Mouse (Mus musculus): Measurements from ENCODE around the gene Nxf1. TPM values are rescaled to one million over a fixed set of nuclear protein-coding genes. Genes with fewer than 3 reads are reported as not detected.

Nxf1 gene
- total RNA-seq (2014; rRNA removed) (47.7 and 51.3 TPM in 2 replicates), polyA plus RNA-seq (2015; fragmentation: Nextera tagmentation; extraction: Ambion mirVana) (88.3 and 89.5 TPM in 2 replicates)

DNA sequence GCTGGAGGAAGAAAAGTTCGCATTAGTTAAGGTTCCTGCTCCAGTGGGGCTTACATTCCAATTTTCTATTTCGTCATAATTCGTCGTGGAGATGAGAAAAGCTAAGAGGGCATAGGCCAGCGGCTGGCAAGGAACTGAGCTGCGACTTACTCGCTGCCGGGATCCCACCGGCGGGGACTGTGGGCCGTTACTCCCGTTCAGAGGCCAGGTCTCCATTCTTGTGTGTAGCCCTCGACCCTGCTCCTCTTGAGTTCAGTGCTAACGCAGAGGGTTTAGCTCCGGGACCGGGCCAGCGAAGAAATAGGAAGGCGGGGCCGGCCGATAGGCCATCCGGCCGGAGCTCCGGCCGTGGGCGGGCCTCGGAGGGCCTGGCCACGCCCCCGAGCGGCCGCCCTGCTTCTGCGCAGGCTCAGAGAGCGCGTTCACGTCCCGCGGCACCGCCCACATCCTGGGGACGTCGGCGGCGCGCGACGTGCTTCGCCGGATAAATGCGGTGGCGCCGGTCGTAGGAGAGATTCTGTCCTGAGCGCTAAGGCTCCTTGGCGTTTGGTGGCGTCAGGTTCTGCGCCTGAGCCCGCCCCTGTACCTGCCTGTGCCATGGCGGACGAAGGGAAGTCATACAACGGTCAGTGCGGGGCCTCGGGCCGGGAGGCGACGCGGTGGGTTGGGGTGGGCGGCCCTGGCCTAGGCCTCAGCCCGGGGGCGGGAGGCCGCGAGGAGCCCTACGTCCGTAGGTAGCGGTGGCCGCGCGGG, at the start of gene Nxf1:
TSS of gene Nxf1 (plus strand) at position 439 of the 753 bp plus-strand sequence.
- Histone ChIP-seq H3K9me3 (ENCODE audit: low read length) (no peaks in the 10 kb centered on the region), H3K4me2 (ENCODE audit: low read depth, low read length) (peak within 1 kb of the TSS; percentile 82), H3K4me3 (ENCODE audit: low read length) (peak within 1 kb of the TSS; percentile 97), H3K9ac (replicated peaks; ENCODE audit: low read length) (peak within 1 kb of the TSS; percentile 96), H3K27me3 (ENCODE audit: insufficient read depth, low read length) (no peaks in the 10 kb centered on the region), H3K36me3 (ENCODE audit: insufficient read depth, low read length) (peaks cover 16% of the 10 kb centered on the region), H3K4me1 (ENCODE audit: insufficient read depth, low read length) (peaks cover 17% of the 10 kb centered on the region; the same call in 1 of the 2 replicates), H3K27ac (peak within 1 kb of the TSS; percentile 90)
- peak; percentile 98 for DNase-seq (ENCODE audit: low spot score)
- peak; percentile 96 for ATAC-seq
- TF ChIP-seq CTCF (IDR thresholded peaks at IDR 0.05; ENCODE audit: low read depth) = no peak
- WGBS = under 1% methylated on average over 71 of the region's 75 CpGs

DNA sequence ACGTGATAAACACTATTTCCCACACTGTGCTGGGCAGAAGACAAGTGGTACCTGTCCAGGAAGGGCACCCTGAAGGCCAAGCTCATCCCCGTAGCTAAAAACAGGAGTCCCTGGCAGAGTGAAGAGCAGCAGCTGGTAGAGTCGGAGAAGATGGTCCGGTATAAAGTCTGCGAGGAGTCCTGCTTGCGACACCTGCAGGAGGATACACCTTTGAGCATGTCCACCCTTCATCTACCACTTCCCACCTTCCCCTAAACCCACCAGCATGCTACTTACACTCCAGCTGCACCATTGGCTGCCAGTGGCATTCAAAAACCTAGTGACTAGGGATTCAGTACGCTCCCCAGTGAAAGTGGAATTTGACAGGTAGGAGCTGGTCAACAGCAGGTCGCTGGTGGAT, 47.9 kb upstream of the Nxf1 start:
- Histone ChIP-seq H3K4me1 (ENCODE audit: insufficient read depth, low read length) (peaks cover 10% of the 10 kb centered on the region), H3K9ac (replicated peaks; ENCODE audit: low read length) (no peak overlapping the region), H3K36me3 (ENCODE audit: insufficient read depth, low read length) (peaks cover 39% of the 10 kb centered on the region), H3K9me3 (ENCODE audit: low read length) (no peaks in the 10 kb centered on the region), H3K4me2 (ENCODE audit: low read depth, low read length) (no peak overlapping the region), H3K27ac (0 out of 2 replicates have a peak overlapping the region, but pooled peaks have one; percentile 67), H3K4me3 (ENCODE audit: low read length) (no peak overlapping the region), H3K27me3 (ENCODE audit: insufficient read depth, low read length) (no peaks in the 10 kb centered on the region)
- no peak for DNase-seq (ENCODE audit: low spot score)
- WGBS = 92% methylated on average over 8 of the region's 8 CpGs
- no peak for ATAC-seq
- TF ChIP-seq CTCF (IDR thresholded peaks at IDR 0.05; ENCODE audit: low read depth) = no peak

DNA sequence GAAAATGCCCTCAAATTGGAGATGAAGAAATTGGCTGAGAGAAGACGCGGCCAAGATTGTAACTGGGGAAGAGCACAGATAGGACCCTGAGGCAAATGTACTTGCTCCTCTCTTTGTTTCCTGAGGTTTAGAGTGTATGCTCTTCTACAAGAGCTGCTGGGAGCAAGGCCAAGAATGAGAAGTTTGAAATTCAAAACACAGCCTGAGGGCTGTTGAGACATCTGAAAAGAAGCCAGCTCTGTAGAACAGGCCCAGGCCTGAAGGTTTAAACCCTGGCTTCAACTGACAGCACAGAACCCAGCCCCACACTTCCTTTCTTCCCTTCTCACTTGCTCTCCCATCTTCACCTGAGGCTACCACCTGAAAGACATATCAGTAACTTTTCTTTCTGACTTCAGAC, 46.8 kb upstream of the Nxf1 start:
- Histone ChIP-seq H3K36me3 (ENCODE audit: insufficient read depth, low read length) (peaks cover 39% of the 10 kb centered on the region), H3K9ac (replicated peaks; ENCODE audit: low read length) (no peak overlapping the region), H3K9me3 (ENCODE audit: low read length) (no peaks in the 10 kb centered on the region), H3K27ac (peak overlapping the region; percentile 67), H3K27me3 (ENCODE audit: insufficient read depth, low read length) (no peaks in the 10 kb centered on the region), H3K4me3 (ENCODE audit: low read length) (no peak overlapping the region), H3K4me1 (ENCODE audit: insufficient read depth, low read length) (peaks cover 14% of the 10 kb centered on the region), H3K4me2 (ENCODE audit: low read depth, low read length) (no peak overlapping the region)
- peak; percentile 76 for DNase-seq (ENCODE audit: low spot score)
- WGBS = 65% methylated on average over 2 of the region's 2 CpGs
- ATAC-seq = no peak
- TF ChIP-seq CTCF (IDR thresholded peaks at IDR 0.05; ENCODE audit: low read depth) = no peak

DNA sequence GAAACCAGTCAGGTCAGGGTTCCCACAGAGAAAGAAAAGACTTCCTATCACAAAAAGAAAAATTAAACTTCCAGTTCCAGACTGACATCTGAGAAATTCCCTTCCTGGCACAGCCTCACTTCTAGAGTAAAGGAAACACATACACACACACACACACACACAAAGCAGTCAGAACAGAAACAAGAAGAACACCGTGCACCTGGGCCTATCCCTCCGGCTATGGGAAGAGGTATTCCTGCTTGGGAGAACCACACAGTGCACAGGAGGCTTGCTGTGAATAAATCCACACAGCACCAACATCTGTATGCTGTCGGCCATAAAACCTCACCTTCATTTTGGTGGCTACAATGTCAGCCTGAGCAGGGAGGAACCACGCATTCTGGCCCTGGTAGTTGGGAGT, 45.4 kb upstream of the Nxf1 start:
- no peaks in the 10 kb centered on the region for H3K9me3 ChIP-seq (ENCODE audit: low read length)
- H3K4me1 ChIP-seq (ENCODE audit: insufficient read depth, low read length) = peaks cover 14% of the 10 kb centered on the region
- peak overlapping the region; percentile 77 for H3K4me3 ChIP-seq (ENCODE audit: low read length)
- no peak for TF ChIP-seq CTCF (IDR thresholded peaks at IDR 0.05; ENCODE audit: low read depth)
- peak overlapping the region; percentile 2; the same call in 1 of the 2 replicates for H3K9ac ChIP-seq (replicated peaks; ENCODE audit: low read length)
- WGBS = 66% methylated on average over 4 of the region's 4 CpGs
- DNase-seq (ENCODE audit: low spot score) (no peak), ATAC-seq (no peak)
- H3K4me2 ChIP-seq (ENCODE audit: low read depth, low read length) = peak overlapping the region; percentile 67
- peaks cover 39% of the 10 kb centered on the region for H3K36me3 ChIP-seq (ENCODE audit: insufficient read depth, low read length)
- no peak overlapping the region for H3K27ac ChIP-seq
- no peaks in the 10 kb centered on the region for H3K27me3 ChIP-seq (ENCODE audit: insufficient read depth, low read length)

DNA sequence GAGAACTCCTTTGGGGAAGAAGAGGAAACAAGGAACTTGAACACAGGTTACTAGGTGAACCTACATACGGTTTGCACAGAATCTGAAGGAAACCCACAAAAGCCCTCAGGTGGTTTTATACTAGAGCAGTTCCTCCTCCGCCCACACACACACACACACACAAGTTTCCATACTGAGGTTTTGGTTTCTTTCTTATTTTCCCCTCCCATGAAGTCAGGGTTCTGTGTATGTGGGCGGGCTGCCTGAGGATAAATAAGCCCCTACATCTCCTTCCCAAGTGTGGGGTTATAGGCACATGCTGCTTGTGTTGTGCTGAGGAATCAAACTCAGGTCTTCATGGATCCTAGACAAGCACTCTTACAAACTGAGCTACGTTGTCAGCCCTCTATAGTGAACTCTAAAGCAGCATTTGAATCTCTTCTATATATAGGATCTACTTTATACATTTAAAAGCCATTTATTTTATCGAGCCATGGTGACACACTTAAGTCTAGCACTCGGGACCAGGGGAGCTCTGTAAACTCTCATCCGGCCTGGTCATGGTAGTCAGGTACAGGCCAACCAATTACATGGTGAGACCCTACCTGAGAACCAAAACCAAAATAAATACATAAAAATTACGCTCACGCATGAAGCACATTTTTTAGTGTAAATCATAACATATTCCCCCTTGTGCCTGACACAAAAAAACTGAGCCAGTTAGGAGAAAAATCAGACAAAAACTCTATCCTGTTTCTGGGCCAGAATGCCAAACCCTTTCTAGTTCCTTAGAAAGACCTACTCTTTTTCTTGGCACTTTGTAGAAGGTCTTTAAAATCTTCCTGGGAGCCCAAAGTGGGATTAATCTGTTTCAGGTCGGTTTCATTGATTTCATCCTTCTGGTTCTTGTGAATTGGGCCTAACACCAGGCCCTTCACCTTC, 44.7 kb upstream of the Nxf1 start:
- peak overlapping the region; percentile 77 for H3K4me3 ChIP-seq (ENCODE audit: low read length)
- WGBS = 58% methylated on average over 10 of the region's 10 CpGs

DNA sequence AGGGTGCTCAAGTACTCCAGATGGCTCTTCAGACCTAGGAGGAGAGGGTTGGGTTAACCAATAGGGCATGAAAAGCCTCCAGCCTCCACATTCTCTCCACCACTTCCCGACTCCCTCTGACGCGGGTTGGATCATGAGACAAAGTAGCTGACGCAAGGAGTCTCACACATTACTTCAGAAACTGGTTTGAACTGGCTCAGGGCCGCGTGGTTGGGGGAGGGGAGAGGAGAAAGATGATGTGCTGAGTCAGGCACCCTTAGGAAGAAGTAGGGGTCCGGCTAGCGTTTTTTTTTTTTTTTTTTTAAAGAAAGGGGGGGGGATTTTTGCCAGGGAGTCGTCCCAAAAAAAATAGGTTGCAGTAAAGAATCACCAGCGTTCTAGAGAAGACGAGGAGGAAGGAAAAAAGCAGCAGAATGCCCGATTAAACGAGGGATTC, 44.0 kb upstream of the Nxf1 start:
- WGBS = under 1% methylated on average over 13 of the region's 13 CpGs
- Histone ChIP-seq H3K27me3 (ENCODE audit: insufficient read depth, low read length) (no peaks in the 10 kb centered on the region), H3K4me3 (ENCODE audit: low read length) (peak overlapping the region; percentile 77), H3K27ac (peak overlapping the region; percentile 94), H3K9ac (replicated peaks; ENCODE audit: low read length) (peak overlapping the region; percentile 91), H3K4me2 (ENCODE audit: low read depth, low read length) (peak overlapping the region; percentile 67), H3K36me3 (ENCODE audit: insufficient read depth, low read length) (peaks cover 28% of the 10 kb centered on the region), H3K9me3 (ENCODE audit: low read length) (no peaks in the 10 kb centered on the region), H3K4me1 (ENCODE audit: insufficient read depth, low read length) (peaks cover 14% of the 10 kb centered on the region)
- DNase-seq (ENCODE audit: low spot score) (peak; percentile 80), ATAC-seq (peak; percentile 84)
- TF ChIP-seq CTCF (IDR thresholded peaks at IDR 0.05; ENCODE audit: low read depth) = no peak

More for the DNA sequence above, 44.7 kb upstream of the Nxf1 start:
- Histone ChIP-seq H3K4me2 (ENCODE audit: low read depth, low read length) (peak overlapping the region; percentile 67), H3K9me3 (ENCODE audit: low read length) (no peaks in the 10 kb centered on the region), H3K4me1 (ENCODE audit: insufficient read depth, low read length) (peaks cover 14% of the 10 kb centered on the region), H3K36me3 (ENCODE audit: insufficient read depth, low read length) (peaks cover 34% of the 10 kb centered on the region), H3K9ac (replicated peaks; ENCODE audit: low read length) (peak overlapping the region; percentile 91), H3K27me3 (ENCODE audit: insufficient read depth, low read length) (no peaks in the 10 kb centered on the region), H3K27ac (peak overlapping the region; percentile 94)
- DNase-seq (ENCODE audit: low spot score) (no peak), ATAC-seq (no peak)
- TF ChIP-seq CTCF (IDR thresholded peaks at IDR 0.05; ENCODE audit: low read depth) = no peak
